In the genomic region with DNA sequence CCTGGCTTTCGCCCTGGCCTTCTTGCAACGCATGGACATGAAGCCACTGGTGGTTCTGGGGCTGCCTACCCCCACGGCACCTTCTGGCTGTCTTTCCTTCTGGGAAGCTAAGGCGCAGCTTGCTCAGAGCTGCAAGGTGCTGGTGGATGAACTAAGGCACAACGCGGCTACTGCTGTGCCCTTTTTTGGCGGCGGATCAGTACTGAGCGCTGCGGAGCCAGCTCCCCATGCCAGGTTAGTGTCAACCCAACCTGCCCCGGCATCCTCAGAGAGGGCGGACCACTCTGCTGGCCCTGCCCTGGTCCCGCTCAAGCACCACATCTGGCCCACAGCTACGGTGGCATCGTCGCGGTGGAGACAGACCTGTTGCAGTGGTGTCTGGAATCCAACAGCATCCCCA, we compare ENCODE assay signal across 13 mouse cellular contexts. TPM values are rescaled to one million over a fixed set of nuclear protein-coding genes. Genes with fewer than 3 reads are reported as not detected.
A peak's percentile ranks its signal among the peaks of the same experiment; 100 is the strongest.
DNase-seq lines count a peak whose midpoint lies in the region; ATAC-seq and TF ChIP-seq lines count a peak whose summit lies in the region.
"Had no signal": no experiment of that assay in that cellular context is flagged by ENCODE, and none has a peak within 500 bp of the region (broad histone marks: within the 10 kb centered on the region; RNA-seq: fewer than 3 reads in every experiment).

No protein-coding gene starts in this region.

- H3K9ac ChIP-seq in forebrain, embryonic 12.5 days, result no peak overlapping the region
- no peak overlapping the region for H3K9ac ChIP-seq in forebrain, embryonic 16.5 days (replicated peaks; ENCODE audit: low read depth, low read length)
- no peak overlapping the region for H3K9ac ChIP-seq in lung, embryonic 14.5 days
- 0 out of 2 replicates have a peak overlapping the region, but pooled peaks have one; percentile 52 for H3K9ac ChIP-seq in intestine, embryonic 15.5 days
- H3K9ac ChIP-seq: embryonic facial prominence, embryonic 15.5 days had no signal

- no peak overlapping the region for H3K27ac ChIP-seq in forebrain, embryonic 12.5 days
- H3K27ac ChIP-seq in forebrain, embryonic 16.5 days (ENCODE audit: low read length), result no peak overlapping the region
- no peak overlapping the region for H3K27ac ChIP-seq in lung, embryonic 14.5 days (ENCODE audit: low read depth)
- no peak overlapping the region for H3K27ac ChIP-seq in intestine, embryonic 15.5 days
- H3K27ac ChIP-seq: embryonic facial prominence, embryonic 15.5 days had no signal

- H3K4me1 ChIP-seq in forebrain, embryonic 12.5 days, result peaks cover 18% of the 10 kb centered on the region
- peaks cover 12% of the 10 kb centered on the region for H3K4me1 ChIP-seq in forebrain, embryonic 16.5 days (replicated peaks; ENCODE audit: control insufficient read depth, insufficient read depth, low read length)
- H3K4me1 ChIP-seq in lung, embryonic 14.5 days (ENCODE audit: insufficient read depth), result peaks cover 4% of the 10 kb centered on the region; the same call in 1 of the 2 replicates
- peaks cover 28% of the 10 kb centered on the region for H3K4me1 ChIP-seq in intestine, embryonic 15.5 days (replicated peaks)

- 0 out of 2 replicates have a peak overlapping the region, but pooled peaks have one; percentile 10 for H3K4me3 ChIP-seq in forebrain, embryonic 12.5 days (replicated peaks)
- no peak overlapping the region for H3K4me3 ChIP-seq in forebrain, embryonic 16.5 days (replicated peaks; ENCODE audit: low read length)
- peak overlapping the region; percentile 3; the same call in 1 of the 2 replicates for H3K4me3 ChIP-seq in lung, embryonic 14.5 days (ENCODE audit: low read depth, low read length)
- H3K4me3 ChIP-seq in intestine, embryonic 15.5 days (replicated peaks), result peak overlapping the region; percentile 45

- H3K27me3 ChIP-seq in forebrain, embryonic 12.5 days, result peaks cover 81% of the 10 kb centered on the region
- H3K27me3 ChIP-seq in forebrain, embryonic 16.5 days (replicated peaks; ENCODE audit: control insufficient read depth, insufficient read depth, low read length), result peaks cover 60% of the 10 kb centered on the region
- peaks cover 51% of the 10 kb centered on the region for H3K27me3 ChIP-seq in lung, embryonic 14.5 days (ENCODE audit: insufficient read depth, low read length)
- H3K27me3 ChIP-seq in intestine, embryonic 15.5 days (replicated peaks), result peaks cover 41% of the 10 kb centered on the region

- intact Hi-C loops in left cerebral cortex, postnatal 36 days (cut with DNase I), result no loop called here

- H3K4me2 ChIP-seq in forebrain, embryonic 12.5 days, result no peak overlapping the region
- H3K4me2 ChIP-seq in forebrain, embryonic 16.5 days (ENCODE audit: low read length), result no peak overlapping the region
- 0 out of 2 replicates have a peak overlapping the region, but pooled peaks have one; percentile 10 for H3K4me2 ChIP-seq in lung, embryonic 14.5 days
- peak overlapping the region; percentile 66 for H3K4me2 ChIP-seq in intestine, embryonic 15.5 days (replicated peaks)

- DNase-seq in lung, embryonic 14.5 days, result no peak
- no peak for DNase-seq in lung, postnatal 10 days
- DNase-seq in neural tube, embryonic 10.5 days (ENCODE audit: extremely low spot score, low spot score), result peak; percentile 40
- no peak for DNase-seq in left cerebral cortex, postnatal 36 days (ENCODE audit: low spot score in 2 of 2)
- DNase-seq: gastrocnemius, postnatal 36 days; thymus, adult 18-20 months had no signal

- 12% methylated on average over 17 of the region's 17 CpGs for WGBS in forebrain, embryonic 12.5 days
- WGBS in forebrain, embryonic 16.5 days, result 9% methylated on average over 17 of the region's 17 CpGs
- WGBS in lung, embryonic 14.5 days, result 9% methylated on average over 17 of the region's 17 CpGs
- 14% methylated on average over 17 of the region's 17 CpGs for whole genome bisulfite sequencing in intestine, embryonic 15.5 days

- no peak for TF ChIP-seq CTCF in lung, embryonic 14.5 days (IDR thresholded peaks at IDR 0.05; ENCODE audit: low read depth)

- no peaks in the 10 kb centered on the region for H3K36me3 ChIP-seq in forebrain, embryonic 12.5 days (replicated peaks)
- H3K36me3 ChIP-seq in forebrain, embryonic 16.5 days (ENCODE audit: control insufficient read depth, insufficient read depth), result no peaks in the 10 kb centered on the region
- no peaks in the 10 kb centered on the region for H3K36me3 ChIP-seq in lung, embryonic 14.5 days (ENCODE audit: insufficient read depth)
- H3K36me3 ChIP-seq in intestine, embryonic 15.5 days, result no peaks in the 10 kb centered on the region
- H3K36me3 ChIP-seq: embryonic facial prominence, embryonic 15.5 days had no signal

- H3K9me3 ChIP-seq in forebrain, embryonic 12.5 days, result no peaks in the 10 kb centered on the region
- no peaks in the 10 kb centered on the region for H3K9me3 ChIP-seq in forebrain, embryonic 16.5 days (ENCODE audit: control insufficient read depth, low read length)
- no peaks in the 10 kb centered on the region for H3K9me3 ChIP-seq in lung, embryonic 14.5 days (ENCODE audit: low read depth, low read length)
- no peaks in the 10 kb centered on the region for H3K9me3 ChIP-seq in intestine, embryonic 15.5 days
- H3K9me3 ChIP-seq: embryonic facial prominence, embryonic 15.5 days had no signal

- no peak for ATAC-seq in forebrain, embryonic 12.5 days (ENCODE audit: low FRiP score)
- ATAC-seq in forebrain, embryonic 16.5 days, result no peak
- no peak for ATAC-seq in lung, embryonic 14.5 days (ENCODE audit: insufficient read depth)
- peak; percentile 7; the same call in 1 of the 2 replicates for ATAC-seq in intestine, embryonic 15.5 days
- no peak for ATAC-seq in frontal cortex, adult (ENCODE audit: low TSS enrichment)

RNA-seq across cellular contexts. Expression of gene Nags, which starts 1.2 kb away (rescaled TPM):
- polyA plus RNA-seq in forebrain, embryonic 12.5 days (2016; fragmentation: Nextera tagmentation; extraction: Ambion mirVana), result not detected in 2 replicates
- polyA plus RNA-seq in forebrain, embryonic 16.5 days (2015; fragmentation: Nextera tagmentation; extraction: Ambion mirVana), result not detected in 2 replicates
- polyA plus RNA-seq in lung, embryonic 14.5 days (2014; fragmentation: Nextera tagmentation; extraction: Ambion mirVana), result not detected in 2 replicates
- polyA plus RNA-seq in intestine, embryonic 15.5 days (2015; fragmentation: Nextera tagmentation; extraction: Ambion mirVana), result 24.0 and 25.6 TPM in 2 replicates
- not detected for total RNA-seq in left cerebral cortex, postnatal 36 days (2021)
- total RNA-seq: gastrocnemius, postnatal 36 days had no signal

RNA-seq across cellular contexts. Expression of gene Tmem101, which starts 9.7 kb away (rescaled TPM):
- polyA plus RNA-seq in forebrain, embryonic 12.5 days (2016; fragmentation: Nextera tagmentation; extraction: Ambion mirVana), result 35.7 and 36.3 TPM in 2 replicates
- 43.9 and 44.7 TPM in 2 replicates for polyA plus RNA-seq in forebrain, embryonic 16.5 days (2015; fragmentation: Nextera tagmentation; extraction: Ambion mirVana)
- polyA plus RNA-seq in lung, embryonic 14.5 days (2014; fragmentation: Nextera tagmentation; extraction: Ambion mirVana), result 26.3 and 26.8 TPM in 2 replicates
- polyA plus RNA-seq in intestine, embryonic 15.5 days (2015; fragmentation: Nextera tagmentation; extraction: Ambion mirVana), result 23.8 and 26.4 TPM in 2 replicates
- 10 to 100 TPM; 24.2 to 27.3 TPM for total RNA-seq in left cerebral cortex, postnatal 36 days (2021)

RNA-seq across cellular contexts. Expression of gene Lsm12, which starts 38.6 kb away (rescaled TPM):
- polyA plus RNA-seq in forebrain, embryonic 12.5 days (2016; fragmentation: Nextera tagmentation; extraction: Ambion mirVana), result 136 and 139 TPM in 2 replicates
- polyA plus RNA-seq in forebrain, embryonic 16.5 days (2015; fragmentation: Nextera tagmentation; extraction: Ambion mirVana), result 103 and 123 TPM in 2 replicates
- polyA plus RNA-seq in lung, embryonic 14.5 days (2014; fragmentation: Nextera tagmentation; extraction: Ambion mirVana), result 93.2 and 109 TPM in 2 replicates
- 118 and 140 TPM in 2 replicates for polyA plus RNA-seq in intestine, embryonic 15.5 days (2015; fragmentation: Nextera tagmentation; extraction: Ambion mirVana)
- 10 to 100 TPM; 58.0 to 58.7 TPM for total RNA-seq in left cerebral cortex, postnatal 36 days (2021)

RNA-seq across cellular contexts. Expression of gene Pyy, which starts 38.9 kb away (rescaled TPM):
- polyA plus RNA-seq in forebrain, embryonic 12.5 days (2016; fragmentation: Nextera tagmentation; extraction: Ambion mirVana), result not detected in 2 replicates
- polyA plus RNA-seq in forebrain, embryonic 16.5 days (2015; fragmentation: Nextera tagmentation; extraction: Ambion mirVana), result not detected in 2 replicates
- polyA plus RNA-seq in lung, embryonic 14.5 days (2014; fragmentation: Nextera tagmentation; extraction: Ambion mirVana), result not detected in 2 replicates
- 57.2 and 75.0 TPM in 2 replicates for polyA plus RNA-seq in intestine, embryonic 15.5 days (2015; fragmentation: Nextera tagmentation; extraction: Ambion mirVana)
- not detected for total RNA-seq in left cerebral cortex, postnatal 36 days (2021)
- total RNA-seq: gastrocnemius, postnatal 36 days had no signal
- polyA plus RNA-seq: embryonic facial prominence, embryonic 15.5 days; kidney, embryonic 16.5 days; limb, embryonic 14.5 days had no signal

RNA-seq across cellular contexts. Expression of gene G6pc3, which starts 42.9 kb away (rescaled TPM):
- 26.6 and 28.3 TPM in 2 replicates for polyA plus RNA-seq in forebrain, embryonic 12.5 days (2016; fragmentation: Nextera tagmentation; extraction: Ambion mirVana)
- 21.5 and 26.2 TPM in 2 replicates for polyA plus RNA-seq in forebrain, embryonic 16.5 days (2015; fragmentation: Nextera tagmentation; extraction: Ambion mirVana)
- 31.0 and 34.5 TPM in 2 replicates for polyA plus RNA-seq in lung, embryonic 14.5 days (2014; fragmentation: Nextera tagmentation; extraction: Ambion mirVana)
- polyA plus RNA-seq in intestine, embryonic 15.5 days (2015; fragmentation: Nextera tagmentation; extraction: Ambion mirVana), result 31.1 and 33.9 TPM in 2 replicates
- 10 to 100 TPM; 56.1 to 67.2 TPM for total RNA-seq in left cerebral cortex, postnatal 36 days (2021)

Comparison
In these comparisons a context has a peak if more than half of its experiments do, and no peak if none do; other contexts are left out.
1. H3K4me2 ChIP-seq: peak in lung, embryonic 14.5 days (single experiment) and intestine, embryonic 15.5 days (single experiment); none in forebrain, embryonic 12.5 days (single experiment) and forebrain, embryonic 16.5 days (single experiment).
2. RNA of gene Nags, which starts 1.2 kb away (polyA plus RNA-seq): 24.0 to 25.6 TPM in intestine, embryonic 15.5 days; not detected in lung, embryonic 14.5 days, not detected in forebrain, embryonic 12.5 days and not detected in forebrain, embryonic 16.5 days; every median in the first group is over 10 times any median in the second.